Mouse (Mus musculus) hindbrain, embryonic 16.5 days (tissue): ENCODE measurements around the gene Apoh. TPM values are rescaled to one million over a fixed set of nuclear protein-coding genes. Genes with fewer than 3 reads are reported as not detected.

Experiments used
- ATAC-seq: fragments of 200-750 bp; cut with Nextera tagmentation; 2 replicates; pipeline ENCODE4 v1.8.0; 2017; ENCODE audit warnings: moderate TSS enrichment, moderate library complexity
- H3K27ac ChIP-seq: fragments of 300-500 bp; sonication (generic); 2 replicates; pipeline ENCODE4 v1.5.1; 2014; ENCODE audit warnings: low read depth, mild to moderate bottlenecking, control low read depth, low read length, moderate library complexity
- H3K27me3 ChIP-seq: fragments of 300-500 bp; sonication (generic); replicated peaks from 2 replicates; pipeline ENCODE4 v1.6.1; 2014; ENCODE audit warnings: low read length; ENCODE audit not compliant: control insufficient read depth, insufficient read depth
- H3K36me3 ChIP-seq: fragments of 300-500 bp; sonication (generic); 2 replicates; pipeline ENCODE4 v1.6.1; 2014; ENCODE audit warnings: mild to moderate bottlenecking, low read length, moderate library complexity, mixed read lengths; ENCODE audit not compliant: control insufficient read depth, insufficient read depth
- H3K4me1 ChIP-seq: fragments of 300-500 bp; sonication (generic); 2 replicates; pipeline ENCODE4 v1.6.1; 2014; ENCODE audit warnings: low read depth, low read length; ENCODE audit not compliant: control insufficient read depth, insufficient read depth
- H3K4me2 ChIP-seq: fragments of 300-500 bp; sonication (generic); 2 replicates; pipeline ENCODE4 v1.6.1; 2014; ENCODE audit warnings: mild to moderate bottlenecking, low read length, control low read depth, moderate library complexity
- H3K4me3 ChIP-seq: fragments of 300-500 bp; sonication (generic); 2 replicates; pipeline ENCODE4 v1.5.1; 2014; ENCODE audit warnings: mild to moderate bottlenecking, low read length, control low read depth, moderate library complexity
- H3K9ac ChIP-seq: fragments of 300-500 bp; sonication (generic); 2 replicates; pipeline ENCODE4 v1.6.1; 2014; ENCODE audit warnings: low read depth, mild to moderate bottlenecking, control low read depth, low read length, moderate library complexity
- H3K9me3 ChIP-seq: fragments of 300-500 bp; sonication (generic); 2 replicates; pipeline ENCODE4 v1.6.1; 2014; ENCODE audit warnings: mild to moderate bottlenecking, low read length, moderate library complexity; ENCODE audit not compliant: control insufficient read depth
- WGBS: fragments of 180-500 bp; shearing (Covaris S2); extraction: QIAGEN DNeasy Blood & Tissue Kit; methylation state at CpG from one replicate; pipeline ENCODE4 v1.1.7; 2014; 5-methylcytosine and 5-hydroxymethylcytosine counted together
- polyA plus RNA-seq: library from polyadenylated mRNA; unstranded; fragments of >200 nt; fragmentation: Nextera tagmentation; extraction: Ambion mirVana; gene quantifications from 2 replicates; pipeline ENCODE4 v1.2.1, GENCODE M21; 2015

Apoh gene
- 0.39 and 0.43 TPM in 2 replicates for polyA plus RNA-seq

DNA sequence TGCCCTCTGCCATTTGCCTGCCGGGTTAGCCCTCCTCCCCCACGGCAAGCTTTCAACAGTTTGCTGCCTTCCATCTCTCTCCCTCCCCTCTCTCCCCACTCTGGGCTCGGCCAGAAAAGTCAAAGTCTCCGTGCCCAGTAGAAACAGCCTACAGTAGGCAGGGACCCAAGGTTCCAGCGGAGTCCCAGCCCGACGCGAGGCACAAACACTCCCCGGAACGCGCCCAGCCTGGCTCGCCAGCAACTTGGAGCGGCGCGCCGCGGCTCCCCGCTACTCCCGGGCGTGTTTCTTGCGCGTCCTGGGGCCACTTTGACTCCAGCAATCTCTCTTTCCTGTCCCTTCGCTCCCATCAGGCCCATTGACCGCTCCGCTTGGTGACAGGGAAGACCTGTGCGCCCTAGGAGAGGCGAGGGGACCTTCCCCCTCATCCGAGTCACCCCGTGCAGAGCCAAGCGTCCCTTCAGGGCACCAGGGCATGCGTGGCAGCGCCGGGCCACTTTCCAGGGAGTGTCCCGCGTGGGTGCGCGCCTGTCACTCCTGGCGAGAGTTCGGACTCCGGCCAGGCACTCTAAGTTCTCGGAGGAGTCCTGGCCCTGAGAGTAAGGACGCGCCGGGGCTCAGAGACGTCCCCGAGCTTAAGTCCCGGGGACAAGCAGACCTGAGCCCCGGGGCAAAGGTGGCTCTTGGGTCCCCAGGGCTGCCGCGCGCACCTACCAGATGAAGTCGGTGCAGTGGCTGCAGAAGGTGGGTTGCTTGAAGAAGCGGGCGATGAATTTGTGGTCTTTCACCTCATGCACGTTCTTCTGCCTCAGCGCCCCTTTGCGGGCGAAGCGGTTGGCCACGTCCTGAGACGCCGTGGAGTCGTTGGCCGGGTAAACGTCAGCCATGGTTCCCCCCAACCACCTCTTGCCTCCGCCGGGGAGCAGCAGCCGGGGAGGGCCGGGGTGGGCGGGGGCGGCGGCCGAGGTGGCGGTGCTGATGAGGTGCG, at the start of gene Apoh:
Apoh (plus strand) TSS at position 574 of the 988 bp plus-strand sequence.
- ATAC-seq: peak; percentile 5
- Histone ChIP-seq H3K4me1 (peaks cover 8% of the 10 kb centered on the region), H3K27ac (peak within 1 kb of the TSS; percentile 93), H3K4me3 (peak within 1 kb of the TSS; percentile 83), H3K9ac (peak within 1 kb of the TSS; percentile 92), H3K9me3 (no peaks in the 10 kb centered on the region), H3K27me3 (no peaks in the 10 kb centered on the region), H3K4me2 (peak within 1 kb of the TSS; percentile 97), H3K36me3 (peaks cover 4% of the 10 kb centered on the region; the same call in 1 of the 2 replicates)
- WGBS: under 1% methylated on average over 64 of the region's 75 CpGs

DNA sequence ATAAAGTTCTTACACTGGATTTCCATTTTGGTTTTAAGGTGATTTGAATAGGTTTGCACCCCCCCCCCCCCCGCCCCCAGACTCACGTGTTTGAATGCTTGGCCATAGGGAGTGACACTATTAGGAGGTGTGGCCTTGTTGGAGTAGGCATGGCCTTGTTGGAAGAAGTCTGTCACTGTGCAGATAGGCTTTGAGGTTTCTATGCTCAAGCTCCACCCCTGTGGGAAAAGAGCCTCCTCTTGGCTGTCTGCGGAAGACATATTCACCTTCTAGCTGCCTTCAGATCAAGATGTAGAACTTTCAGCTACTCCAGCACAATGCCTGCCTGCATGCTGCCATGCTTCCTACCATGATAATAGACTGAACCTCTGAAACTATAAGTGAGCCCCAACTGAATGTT, 49.3 kb upstream of the Apoh start:
- Histone ChIP-seq H3K4me2 (no peak overlapping the region), H3K9me3 (no peaks in the 10 kb centered on the region), H3K4me1 (no peaks in the 10 kb centered on the region), H3K27me3 (no peaks in the 10 kb centered on the region), H3K4me3 (no peak overlapping the region), H3K9ac (no peak overlapping the region), H3K36me3 (no peaks in the 10 kb centered on the region), H3K27ac (no peak overlapping the region)
- no peak for ATAC-seq
- WGBS: 69% methylated on average over 3 of the region's 3 CpGs

DNA sequence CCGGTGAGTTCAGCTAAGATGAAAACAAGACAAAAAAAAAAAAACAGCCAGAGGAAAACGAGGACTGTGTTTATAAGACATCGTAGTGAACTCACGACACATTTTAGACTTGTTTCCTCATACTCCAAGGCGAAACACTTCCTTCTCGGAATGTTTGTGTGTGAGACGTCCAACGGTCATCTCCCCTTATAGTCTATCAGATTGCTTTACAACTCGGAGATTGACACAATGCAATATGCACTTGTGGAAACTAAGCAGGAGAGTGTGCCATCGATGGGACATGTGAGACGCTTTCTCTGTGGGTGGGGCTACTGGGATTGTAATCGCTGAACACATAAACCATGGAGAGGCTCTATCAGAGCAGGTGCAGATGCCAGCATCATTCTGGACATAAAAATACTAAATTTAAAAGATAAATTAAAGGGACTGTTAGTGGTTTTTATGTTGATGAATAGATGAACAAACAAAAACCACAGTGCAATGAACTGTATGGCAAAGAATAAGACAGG, 48.8 kb upstream of the Apoh start:
- Histone ChIP-seq H3K27ac (no peak overlapping the region), H3K36me3 (no peaks in the 10 kb centered on the region), H3K4me3 (no peak overlapping the region), H3K9me3 (no peaks in the 10 kb centered on the region), H3K27me3 (no peaks in the 10 kb centered on the region), H3K9ac (no peak overlapping the region), H3K4me1 (no peaks in the 10 kb centered on the region), H3K4me2 (no peak overlapping the region)
- WGBS: 94% methylated on average over 12 of the region's 12 CpGs
- ATAC-seq: no peak

DNA sequence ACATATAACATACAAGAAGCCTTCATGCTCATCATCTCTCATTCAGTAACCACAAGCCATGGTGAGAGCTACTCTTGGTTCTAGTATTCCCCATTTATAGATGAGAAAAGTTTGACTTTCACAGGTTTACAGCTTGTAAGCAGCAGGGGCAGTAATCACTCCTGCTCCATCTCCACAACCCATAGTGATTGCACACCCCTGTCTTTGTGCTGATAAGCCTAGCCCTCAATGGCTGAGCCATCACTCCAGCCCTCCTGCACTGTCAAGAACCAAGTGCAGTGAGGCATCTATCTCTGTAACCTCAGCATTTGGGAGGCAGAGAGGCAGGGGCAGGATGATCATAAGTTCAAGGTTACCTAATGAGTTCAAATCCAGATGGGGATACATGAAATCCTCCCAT, 47.8 kb upstream of the Apoh start:
- Histone ChIP-seq H3K9me3 (no peaks in the 10 kb centered on the region), H3K36me3 (no peaks in the 10 kb centered on the region), H3K27me3 (no peaks in the 10 kb centered on the region), H3K4me1 (0 out of 2 replicates have a peak, but pooled peaks cover 3% of the 10 kb centered on the region), H3K4me3 (no peak overlapping the region), H3K4me2 (no peak overlapping the region), H3K27ac (no peak overlapping the region), H3K9ac (no peak overlapping the region)
- ATAC-seq: no peak

DNA sequence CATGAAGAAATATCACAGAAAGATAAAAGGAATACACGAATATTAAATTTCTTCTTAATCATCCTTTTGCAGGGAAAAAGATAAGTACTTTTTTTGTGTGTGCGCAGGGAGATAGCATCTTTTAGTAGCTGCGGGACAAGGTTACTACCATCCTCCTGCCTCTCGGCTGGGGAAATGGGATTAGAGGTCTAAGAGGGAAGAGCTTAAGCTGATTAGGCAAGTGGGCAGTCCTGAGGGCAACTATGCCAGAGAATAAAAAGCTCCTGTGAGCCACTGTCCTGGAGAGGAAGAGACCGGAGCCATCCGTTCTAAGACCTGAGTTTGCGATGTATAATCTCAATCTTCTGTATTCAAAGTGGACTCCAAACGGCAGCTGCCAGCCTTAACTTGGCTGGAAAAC, 45.2 kb upstream of the Apoh start:
- no peaks in the 10 kb centered on the region for H3K36me3 ChIP-seq
- H3K4me3 ChIP-seq: no peak overlapping the region
- no peak overlapping the region for H3K9ac ChIP-seq
- WGBS: 69% methylated on average over 8 of the region's 8 CpGs
- no peaks in the 10 kb centered on the region for H3K27me3 ChIP-seq
- H3K4me2 ChIP-seq: no peak overlapping the region
- H3K4me1 ChIP-seq: peaks cover 3% of the 10 kb centered on the region; the same call in 1 of the 2 replicates
- no peak for ATAC-seq
- H3K27ac ChIP-seq: no peak overlapping the region
- no peaks in the 10 kb centered on the region for H3K9me3 ChIP-seq

DNA sequence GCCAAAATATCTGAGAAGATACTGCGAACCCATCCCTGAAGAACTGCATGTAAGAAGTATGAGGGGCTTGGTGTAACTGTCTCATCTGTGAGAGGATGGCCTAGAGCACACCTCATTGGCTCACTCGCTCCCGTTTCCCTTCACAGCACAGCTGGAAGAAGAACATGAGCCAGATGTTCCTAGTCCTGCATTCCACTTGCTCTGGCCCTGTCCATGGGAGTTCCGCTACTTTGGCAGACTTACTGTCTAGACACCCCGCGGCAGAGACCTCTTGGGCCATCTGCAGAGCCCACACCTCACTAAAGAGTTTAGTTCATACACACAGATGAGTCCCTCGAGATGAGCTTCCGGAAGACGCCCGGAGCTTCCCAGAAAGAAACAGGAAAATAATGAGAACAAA, 43.2 kb upstream of the Apoh start:
- no peaks in the 10 kb centered on the region for H3K9me3 ChIP-seq
- WGBS: 75% methylated on average over 10 of the region's 10 CpGs
- no peak for ATAC-seq
- peaks cover 3% of the 10 kb centered on the region; the same call in 1 of the 2 replicates for H3K4me1 ChIP-seq
- H3K4me3 ChIP-seq: no peak overlapping the region
- H3K9ac ChIP-seq: no peak overlapping the region
- no peak overlapping the region for H3K4me2 ChIP-seq
- no peak overlapping the region for H3K27ac ChIP-seq
- H3K27me3 ChIP-seq: no peaks in the 10 kb centered on the region
- H3K36me3 ChIP-seq: no peaks in the 10 kb centered on the region

DNA sequence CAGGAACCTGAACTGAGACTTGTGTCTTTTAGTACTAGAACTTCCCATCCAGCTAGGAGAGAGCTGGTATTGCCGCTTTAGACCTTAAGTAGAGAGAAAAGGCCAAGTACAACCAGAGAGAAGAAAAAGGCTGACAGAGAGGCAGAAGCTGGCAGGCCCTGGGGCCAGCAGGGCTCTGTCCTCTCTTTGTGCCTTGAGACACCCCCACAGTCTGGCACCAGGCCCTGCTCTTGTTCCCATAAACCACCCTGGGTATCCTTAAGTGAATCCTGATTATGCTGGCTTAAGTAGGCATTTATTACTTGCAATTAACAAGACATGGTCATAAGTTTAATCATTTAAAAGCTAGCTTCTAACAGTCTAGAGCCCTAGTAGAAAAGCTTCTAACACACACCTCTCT, 42.7 kb upstream of the Apoh start:
- WGBS: 81% methylated on average over 1 of the region's 1 CpGs
- Histone ChIP-seq H3K9me3 (no peaks in the 10 kb centered on the region), H3K4me2 (no peak overlapping the region), H3K27me3 (no peaks in the 10 kb centered on the region), H3K4me1 (peaks cover 3% of the 10 kb centered on the region; the same call in 1 of the 2 replicates), H3K9ac (no peak overlapping the region), H3K27ac (no peak overlapping the region), H3K36me3 (no peaks in the 10 kb centered on the region), H3K4me3 (no peak overlapping the region)
- no peak for ATAC-seq

DNA sequence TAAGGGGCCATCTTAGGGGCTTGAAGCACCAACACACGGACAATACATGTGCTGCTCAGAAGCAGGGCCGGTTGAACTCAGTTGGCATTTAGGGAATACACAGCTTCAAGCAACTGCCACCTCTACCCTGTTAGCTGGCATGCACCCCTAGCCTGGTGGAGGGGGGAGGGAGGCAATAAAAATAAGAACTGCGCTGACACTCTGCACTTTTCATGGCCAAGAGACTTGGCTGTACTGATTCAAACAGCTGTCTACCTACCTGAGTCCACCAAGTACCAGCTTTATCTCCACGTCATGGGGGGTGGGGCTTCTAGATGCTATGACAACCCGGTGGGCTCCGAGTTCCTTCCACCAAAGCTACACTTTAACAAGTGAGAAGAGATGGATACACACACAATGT, 42.1 kb upstream of the Apoh start:
- no peaks in the 10 kb centered on the region for H3K9me3 ChIP-seq
- no peak overlapping the region for H3K4me3 ChIP-seq
- H3K4me1 ChIP-seq: peaks cover 3% of the 10 kb centered on the region; the same call in 1 of the 2 replicates
- H3K36me3 ChIP-seq: no peaks in the 10 kb centered on the region
- H3K27ac ChIP-seq: no peak overlapping the region
- WGBS: 82% methylated on average over 6 of the region's 6 CpGs
- no peak overlapping the region for H3K9ac ChIP-seq
- ATAC-seq: no peak
- H3K27me3 ChIP-seq: no peaks in the 10 kb centered on the region
- no peak overlapping the region for H3K4me2 ChIP-seq

DNA sequence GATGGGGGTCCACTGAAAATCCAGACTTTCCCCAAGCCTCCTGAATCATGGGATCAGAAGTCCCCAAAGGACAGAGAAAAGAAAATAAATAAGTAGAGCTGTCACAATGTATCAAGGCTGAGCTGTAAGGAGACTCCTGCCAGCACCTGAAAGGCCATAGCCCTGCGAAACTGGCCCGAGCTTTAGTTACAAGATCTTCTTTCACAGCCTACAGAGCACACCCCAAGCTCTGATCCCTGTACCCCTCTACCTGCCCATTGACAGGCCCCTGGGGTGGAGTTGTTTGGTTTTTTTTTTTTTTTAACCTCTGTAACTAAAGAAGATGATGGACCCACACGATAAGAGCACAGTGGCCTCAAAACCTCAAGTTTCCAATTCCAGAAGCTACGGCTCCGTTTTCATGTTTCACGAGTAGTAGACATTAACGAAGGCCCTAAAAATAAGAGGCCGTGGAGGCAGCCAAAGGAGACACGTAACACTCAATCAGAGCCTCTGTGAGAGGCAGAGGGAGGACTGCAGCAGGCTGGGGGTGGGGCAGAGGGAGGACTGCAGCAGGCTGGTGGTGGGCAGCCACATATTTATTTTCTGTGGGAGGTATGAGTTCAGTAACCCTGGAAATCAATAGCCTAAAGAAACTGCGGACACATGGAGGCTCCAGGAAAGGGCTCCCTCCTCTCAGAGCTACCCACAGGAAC, 41.2 kb upstream of the Apoh start:
- ATAC-seq: no peak
- WGBS: 80% methylated on average over 10 of the region's 10 CpGs

More for the DNA sequence above, 41.2 kb upstream of the Apoh start:
- Histone ChIP-seq H3K4me2 (no peak overlapping the region), H3K27me3 (no peaks in the 10 kb centered on the region), H3K4me3 (no peak overlapping the region), H3K9ac (no peak overlapping the region), H3K4me1 (peaks cover 3% of the 10 kb centered on the region; the same call in 1 of the 2 replicates), H3K9me3 (no peaks in the 10 kb centered on the region), H3K36me3 (no peaks in the 10 kb centered on the region), H3K27ac (no peak overlapping the region)
